Mouse (Mus musculus): ENCODE measurements around the gene Irgc1. TPM values are rescaled to one million over a fixed set of nuclear protein-coding genes. Genes with fewer than 3 reads are reported as not detected.

The Irgc1 gene
- polyA plus RNA-seq (2012; fragmentation: generic; extraction: Trizol) = under 1 TPM in 1 of 2 experiments, not detected in 1; 0.07 TPM

GRCm38 (mm10) chr7:24451855-24452311, at the start of gene Irgc1:
Gene Irgc1 (minus strand): TSS chr7:24452297.

GRCm38 (mm10) chr7:24481474-24482207, 29.5 kb upstream of the Irgc1 start, which contains the start of gene Cadm4:
Gene Cadm4 (plus strand): TSS chr7:24482023.

GRCm38 (mm10) chr7:24462388-24463319, 10.6 kb upstream of the Irgc1 start, which contains the start of gene Plaur:
Gene Plaur (plus strand): TSS chr7:24462484.

GRCm38 (mm10) chr7:24399256-24400081, 52.6 kb downstream of the Irgc1 start, which contains the start of gene Smg9:
Gene Smg9 (plus strand): TSS chr7:24399619.

Other genes starting within 250 kb of the Irgc1 start
- gene Zfp111, start 240.9 kb downstream of the Irgc1 start, polyA plus RNA-seq (2012; fragmentation: generic; extraction: Trizol) = 1 to 10 TPM in 1 of 2 experiments, under 1 TPM in 1; 0.41 to 1.6 TPM
- under 1 TPM; 0.05 to 0.38 TPM for gene Zfp109, start 214.7 kb downstream of the Irgc1 start, polyA plus RNA-seq (2012; fragmentation: generic; extraction: Trizol)
- 1 to 10 TPM in 1 of 2 experiments, under 1 TPM in 1; 0.07 to 1.8 TPM for gene Zfp108, start 197.5 kb downstream of the Irgc1 start, polyA plus RNA-seq (2012; fragmentation: generic; extraction: Trizol)
- 1 to 10 TPM in 1 of 2 experiments, under 1 TPM in 1; 0.62 to 4.0 TPM for gene Zfp93, start 181.9 kb downstream of the Irgc1 start, polyA plus RNA-seq (2012; fragmentation: generic; extraction: Trizol)
- 10 to 100 TPM in 1 of 2 experiments, 1 to 10 TPM in 1; 1.9 to 12.7 TPM for gene Zfp61, start 151.1 kb downstream of the Irgc1 start, polyA plus RNA-seq (2012; fragmentation: generic; extraction: Trizol)
- gene Zfp94, start 135.6 kb downstream of the Irgc1 start, polyA plus RNA-seq (2012; fragmentation: generic; extraction: Trizol) = 1 to 10 TPM; 1.1 to 4.7 TPM
- gene Tescl, start 118.4 kb downstream of the Irgc1 start, polyA plus RNA-seq (2012; fragmentation: generic; extraction: Trizol) = not detected
- gene Lypd5, start 103.1 kb downstream of the Irgc1 start, polyA plus RNA-seq (2012; fragmentation: generic; extraction: Trizol) = not detected
- gene Kcnn4, start 82.0 kb downstream of the Irgc1 start, polyA plus RNA-seq (2012; fragmentation: generic; extraction: Trizol) = 10 to 100 TPM; 28.9 to 90.8 TPM
- gene Smg9, start 52.7 kb downstream of the Irgc1 start, polyA plus RNA-seq (2012; fragmentation: generic; extraction: Trizol) = 10 to 100 TPM; 16.1 to 17.6 TPM
- 10 to 100 TPM in 1 of 2 experiments, 1 to 10 TPM in 1; 5.0 to 32.8 TPM for gene Plaur, start 10.2 kb upstream of the Irgc1 start, polyA plus RNA-seq (2012; fragmentation: generic; extraction: Trizol)
- under 1 TPM; 0.27 to 0.57 TPM for gene Cadm4, start 29.7 kb upstream of the Irgc1 start, polyA plus RNA-seq (2012; fragmentation: generic; extraction: Trizol)
- 10 to 100 TPM; 25.3 to 58.2 TPM for gene Zfp428, start 54.7 kb upstream of the Irgc1 start, polyA plus RNA-seq (2012; fragmentation: generic; extraction: Trizol)
- under 1 TPM; 0.06 to 0.09 TPM for gene AC161166.1, start 60.2 kb upstream of the Irgc1 start, polyA plus RNA-seq (2012; fragmentation: generic; extraction: Trizol)
- 10 to 100 TPM in 1 of 2 experiments, 1 to 10 TPM in 1; 2.1 to 10.9 TPM for gene Irgq, start 78.4 kb upstream of the Irgc1 start, polyA plus RNA-seq (2012; fragmentation: generic; extraction: Trizol)
- under 1 TPM in 1 of 2 experiments, not detected in 1; 0.13 TPM for gene Pinlyp, start 93.8 kb upstream of the Irgc1 start, polyA plus RNA-seq (2012; fragmentation: generic; extraction: Trizol)
- gene Xrcc1, start 94.0 kb upstream of the Irgc1 start, polyA plus RNA-seq (2012; fragmentation: generic; extraction: Trizol) = 10 to 100 TPM; 39.6 to 44.0 TPM
- 10 to 100 TPM; 13.1 to 29.9 TPM for gene Ethe1, start 135.2 kb upstream of the Irgc1 start, polyA plus RNA-seq (2012; fragmentation: generic; extraction: Trizol)
- gene Zfp575, start 135.3 kb upstream of the Irgc1 start, polyA plus RNA-seq (2012; fragmentation: generic; extraction: Trizol) = under 1 TPM in 1 of 2 experiments, not detected in 1; 0.05 TPM
- gene Phldb3, start 158.5 kb upstream of the Irgc1 start, polyA plus RNA-seq (2012; fragmentation: generic; extraction: Trizol) = under 1 TPM; 0.46 to 0.84 TPM
- not detected for gene Lypd3, start 184.3 kb upstream of the Irgc1 start, polyA plus RNA-seq (2012; fragmentation: generic; extraction: Trizol)
- gene Tex101, start 224.4 kb upstream of the Irgc1 start, polyA plus RNA-seq (2012; fragmentation: generic; extraction: Trizol) = under 1 TPM in 1 of 2 experiments, not detected in 1; 0.05 TPM